In the genomic region with DNA sequence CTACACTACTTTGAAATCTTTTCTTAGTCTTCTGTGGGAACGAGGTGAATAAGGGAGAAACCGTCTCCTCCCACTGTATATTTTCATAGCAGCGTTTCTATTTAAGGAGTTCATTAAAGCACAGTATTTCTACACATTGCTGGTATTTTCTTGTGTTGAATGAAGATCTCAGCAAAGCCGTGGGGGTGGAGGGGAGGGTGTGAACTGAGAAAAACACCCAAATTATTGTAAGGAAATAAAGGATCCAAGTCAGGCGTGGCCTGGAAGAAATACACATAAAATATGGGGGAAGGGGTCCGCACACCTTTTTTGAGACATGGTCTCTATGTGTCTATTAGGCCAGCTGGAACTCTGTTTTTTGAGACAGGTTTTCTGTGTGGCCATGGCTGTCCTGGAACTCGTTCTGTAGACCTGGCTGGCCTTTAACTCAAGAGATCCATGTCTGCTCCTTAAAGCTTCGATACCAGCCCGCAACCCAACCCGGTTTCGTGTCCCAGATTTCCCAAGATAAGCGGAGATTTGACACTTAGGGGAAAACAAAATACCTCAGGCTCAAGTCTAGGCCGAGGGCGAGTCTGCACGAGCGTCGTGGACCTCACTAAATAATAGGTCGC, we compare ENCODE assay signal across 8 mouse cellular contexts. TPM values are rescaled to one million over a fixed set of nuclear protein-coding genes. Genes with fewer than 3 reads are reported as not detected.
DNase-seq lines count a peak whose midpoint lies in the region; ATAC-seq and TF ChIP-seq lines count a peak whose summit lies in the region.

No protein-coding gene starts in this region.

- peak overlapping the region; percentile 84 for H3K9ac ChIP-seq in heart, postnatal 0 days (replicated peaks; ENCODE audit: low read depth, low read length)
- H3K9ac ChIP-seq in hindbrain, embryonic 11.5 days (ENCODE audit: low read depth, low read length) = peak overlapping the region; percentile 94
- H3K9ac ChIP-seq in midbrain, embryonic 12.5 days (replicated peaks) = peak overlapping the region; percentile 93

- no peak for TF ChIP-seq CTCF in heart, postnatal 0 days (IDR thresholded peaks at IDR 0.05; ENCODE audit: low read depth)

- intact Hi-C loops in heart, postnatal 36 days (cut with DNase I) = loop anchor here (2.0 kb wide), 1 partner anchor 47 kb away; the partner anchor contains the start of genes Bola1 and Hist2h2ab

- TF ChIP-seq EP300 in heart, postnatal 0 days (IDR thresholded peaks at IDR 0.05; ENCODE audit: low read depth) = no peak

- ATAC-seq in heart, postnatal 0 days (ENCODE audit: insufficient read depth, low read depth) = peak; percentile 7; the same call in 1 of the 2 replicates
- peak; percentile 5 for ATAC-seq in activated CD4-positive, CD25-positive, alpha-beta regulatory T cell, adult 4 months
- ATAC-seq in hindbrain, embryonic 11.5 days (ENCODE audit: low FRiP score) = peak; percentile 42
- no peak for ATAC-seq in midbrain, embryonic 12.5 days (ENCODE audit: low FRiP score, low read depth)

- H3K4me2 ChIP-seq in heart, postnatal 0 days (ENCODE audit: low read depth, low read length) = peak overlapping the region; percentile 82
- H3K4me2 ChIP-seq in hindbrain, embryonic 11.5 days (replicated peaks; ENCODE audit: low read depth, low read length) = peak overlapping the region; percentile 76
- peak overlapping the region; percentile 97 for H3K4me2 ChIP-seq in midbrain, embryonic 12.5 days (replicated peaks)

- peaks cover 27% of the 10 kb centered on the region for H3K36me3 ChIP-seq in heart, postnatal 0 days (replicated peaks; ENCODE audit: control insufficient read depth, insufficient read depth, low read length)
- peaks cover 9% of the 10 kb centered on the region; the same call in 1 of the 2 replicates for H3K36me3 ChIP-seq in hindbrain, embryonic 11.5 days (ENCODE audit: control insufficient read depth, insufficient read depth, low read length)
- H3K36me3 ChIP-seq in midbrain, embryonic 12.5 days = peaks cover 28% of the 10 kb centered on the region

- peak overlapping the region; percentile 100 for H3K27ac ChIP-seq in heart, postnatal 0 days (ENCODE audit: low read depth)
- H3K27ac ChIP-seq in hindbrain, embryonic 11.5 days (ENCODE audit: low read depth, low read length) = peak overlapping the region; percentile 97
- peak overlapping the region; percentile 98 for H3K27ac ChIP-seq in midbrain, embryonic 12.5 days (replicated peaks)

- H3K27me3 ChIP-seq in heart, postnatal 0 days (ENCODE audit: control insufficient read depth, insufficient read depth, low read length) = no peaks in the 10 kb centered on the region
- no peaks in the 10 kb centered on the region for H3K27me3 ChIP-seq in hindbrain, embryonic 11.5 days (ENCODE audit: control insufficient read depth, insufficient read depth, low read length)
- no peaks in the 10 kb centered on the region for H3K27me3 ChIP-seq in midbrain, embryonic 12.5 days

- DNase-seq in heart, postnatal 0 days (ENCODE audit: low spot score) = no peak
- no peak for DNase-seq in heart, postnatal 36 days
- DNase-seq in hindbrain, embryonic 11.5 days (ENCODE audit: low spot score) = no peak
- DNase-seq in layer of hippocampus, postnatal 14 days (ENCODE audit: low spot score in 2 of 2) = no peak
- no peak for DNase-seq in natural killer cell, adult 2 months (ENCODE audit: low spot score in 2 of 2)
- no peak for DNase-seq in adrenal gland, postnatal 14 days

- H3K4me3 ChIP-seq in heart, postnatal 0 days (ENCODE audit: low read depth, low read length) = peak overlapping the region; percentile 87
- H3K4me3 ChIP-seq in hindbrain, embryonic 11.5 days (ENCODE audit: low read depth, low read length) = peak overlapping the region; percentile 93
- peak overlapping the region; percentile 92 for H3K4me3 ChIP-seq in midbrain, embryonic 12.5 days

- WGBS in heart, postnatal 0 days = 16% methylated on average over 18 of the region's 18 CpGs
- WGBS in hindbrain, embryonic 11.5 days = 25% methylated on average over 18 of the region's 18 CpGs
- 27% methylated on average over 18 of the region's 18 CpGs for WGBS in midbrain, embryonic 12.5 days

- H3K9me3 ChIP-seq in heart, postnatal 0 days (replicated peaks; ENCODE audit: control insufficient read depth, low read length) = no peaks in the 10 kb centered on the region
- H3K9me3 ChIP-seq in hindbrain, embryonic 11.5 days (ENCODE audit: control insufficient read depth, low read length) = no peaks in the 10 kb centered on the region
- H3K9me3 ChIP-seq in midbrain, embryonic 12.5 days = no peaks in the 10 kb centered on the region

- H3K4me1 ChIP-seq in heart, postnatal 0 days (ENCODE audit: control insufficient read depth, insufficient read depth) = peaks cover 22% of the 10 kb centered on the region
- H3K4me1 ChIP-seq in hindbrain, embryonic 11.5 days (replicated peaks; ENCODE audit: control insufficient read depth, insufficient read depth, low read length) = peaks cover 4% of the 10 kb centered on the region; the same call in 1 of the 2 replicates
- peaks cover 31% of the 10 kb centered on the region for H3K4me1 ChIP-seq in midbrain, embryonic 12.5 days

RNA-seq across cellular contexts. Expression of gene Sf3b4, which starts 0.4 kb away (rescaled TPM):
- total RNA-seq in heart, postnatal 0 days (2014; rRNA removed; ENCODE audit: low replicate concordance) = 34.5 and 41.7 TPM in 2 replicates
- polyA plus RNA-seq in heart, postnatal 0 days (2015; fragmentation: Nextera tagmentation; extraction: Ambion mirVana) = 48.3 and 48.6 TPM in 2 replicates
- total RNA-seq in heart, postnatal 36 days (2021) = 10 to 100 TPM; 15.1 to 17.3 TPM
- 10 to 100 TPM; 65.6 to 75.0 TPM for polyA plus RNA-seq in activated CD4-positive, CD25-positive, alpha-beta regulatory T cell, adult 4 months (2017; shearing (Covaris generic))
- polyA plus RNA-seq in hindbrain, embryonic 11.5 days (2014; fragmentation: Nextera tagmentation; extraction: Ambion mirVana) = 187 and 199 TPM in 2 replicates
- 173 and 181 TPM in 2 replicates for polyA plus RNA-seq in midbrain, embryonic 12.5 days (2016; fragmentation: Nextera tagmentation; extraction: Ambion mirVana)
- total RNA-seq in layer of hippocampus, postnatal 14 days (2021) = 10 to 100 TPM; 48.6 to 52.4 TPM
- 52.0 and 57.5 TPM in 2 replicates for total RNA-seq in adrenal gland, postnatal 14 days (2021)

RNA-seq across cellular contexts. Expression of gene Sv2a, which starts 9.3 kb away (rescaled TPM):
- 9.8 and 15.4 TPM in 2 replicates for total RNA-seq in heart, postnatal 0 days (2014; rRNA removed; ENCODE audit: low replicate concordance)
- 10.8 and 11.2 TPM in 2 replicates for polyA plus RNA-seq in heart, postnatal 0 days (2015; fragmentation: Nextera tagmentation; extraction: Ambion mirVana)
- total RNA-seq in heart, postnatal 36 days (2021) = 1 to 10 TPM; 3.4 to 9.9 TPM
- 1 to 10 TPM in 1 of 2 experiments, under 1 TPM in 1; 0.83 to 1.9 TPM for polyA plus RNA-seq in activated CD4-positive, CD25-positive, alpha-beta regulatory T cell, adult 4 months (2017; shearing (Covaris generic))
- polyA plus RNA-seq in hindbrain, embryonic 11.5 days (2014; fragmentation: Nextera tagmentation; extraction: Ambion mirVana) = 10.8 and 13.0 TPM in 2 replicates
- 30.0 and 34.8 TPM in 2 replicates for polyA plus RNA-seq in midbrain, embryonic 12.5 days (2016; fragmentation: Nextera tagmentation; extraction: Ambion mirVana)
- total RNA-seq in layer of hippocampus, postnatal 14 days (2021) = 100 to 1,000 TPM; 360 to 375 TPM
- total RNA-seq in adrenal gland, postnatal 14 days (2021) = 9.0 and 10.4 TPM in 2 replicates

RNA-seq across cellular contexts. Expression of gene Mtmr11, which starts 9.9 kb away (rescaled TPM):
- 4.4 and 18.9 TPM in 2 replicates for total RNA-seq in heart, postnatal 0 days (2014; rRNA removed; ENCODE audit: low replicate concordance)
- 6.8 and 6.9 TPM in 2 replicates for polyA plus RNA-seq in heart, postnatal 0 days (2015; fragmentation: Nextera tagmentation; extraction: Ambion mirVana)
- total RNA-seq in heart, postnatal 36 days (2021) = 1 to 10 TPM; 2.0 to 5.6 TPM
- polyA plus RNA-seq in activated CD4-positive, CD25-positive, alpha-beta regulatory T cell, adult 4 months (2017; shearing (Covaris generic)) = 1 to 10 TPM in 1 of 2 experiments, under 1 TPM in 1; 0.62 to 2.0 TPM
- polyA plus RNA-seq in hindbrain, embryonic 11.5 days (2014; fragmentation: Nextera tagmentation; extraction: Ambion mirVana) = 14.1 and 16.0 TPM in 2 replicates
- 13.9 and 16.0 TPM in 2 replicates for polyA plus RNA-seq in midbrain, embryonic 12.5 days (2016; fragmentation: Nextera tagmentation; extraction: Ambion mirVana)
- 1 to 10 TPM; 5.8 to 7.8 TPM for total RNA-seq in layer of hippocampus, postnatal 14 days (2021)
- 9.3 and 15.6 TPM in 2 replicates for total RNA-seq in adrenal gland, postnatal 14 days (2021)

RNA-seq across cellular contexts. Expression of gene Bola1, which starts 47.8 kb away (rescaled TPM):
- 30.0 and 78.1 TPM in 2 replicates for total RNA-seq in heart, postnatal 0 days (2014; rRNA removed; ENCODE audit: low replicate concordance)
- polyA plus RNA-seq in heart, postnatal 0 days (2015; fragmentation: Nextera tagmentation; extraction: Ambion mirVana) = 52.4 and 55.3 TPM in 2 replicates
- total RNA-seq in heart, postnatal 36 days (2021) = 10 to 100 TPM; 25.1 to 26.9 TPM
- polyA plus RNA-seq in activated CD4-positive, CD25-positive, alpha-beta regulatory T cell, adult 4 months (2017; shearing (Covaris generic)) = 10 to 100 TPM; 31.4 to 31.8 TPM
- polyA plus RNA-seq in hindbrain, embryonic 11.5 days (2014; fragmentation: Nextera tagmentation; extraction: Ambion mirVana) = 73.3 and 77.6 TPM in 2 replicates
- 66.9 and 71.6 TPM in 2 replicates for polyA plus RNA-seq in midbrain, embryonic 12.5 days (2016; fragmentation: Nextera tagmentation; extraction: Ambion mirVana)
- 10 to 100 TPM; 16.1 to 21.2 TPM for total RNA-seq in layer of hippocampus, postnatal 14 days (2021)
- total RNA-seq in adrenal gland, postnatal 14 days (2021) = 33.1 and 33.2 TPM in 2 replicates

RNA-seq across cellular contexts. Expression of gene Hist2h2ab, which starts 48.0 kb away (rescaled TPM):
- total RNA-seq in heart, postnatal 0 days (2014; rRNA removed; ENCODE audit: low replicate concordance) = 41.6 and 50.4 TPM in 2 replicates
- not detected in 2 replicates for polyA plus RNA-seq in heart, postnatal 0 days (2015; fragmentation: Nextera tagmentation; extraction: Ambion mirVana)
- total RNA-seq in heart, postnatal 36 days (2021) = 1 to 10 TPM; 1.9 to 2.3 TPM
- polyA plus RNA-seq in activated CD4-positive, CD25-positive, alpha-beta regulatory T cell, adult 4 months (2017; shearing (Covaris generic)) = 1 to 10 TPM in 1 of 2 experiments, not detected in 1; 1.3 TPM
- 1.4 and 3.0 TPM in 2 replicates for polyA plus RNA-seq in hindbrain, embryonic 11.5 days (2014; fragmentation: Nextera tagmentation; extraction: Ambion mirVana)
- 0.96 and 1.2 TPM in 2 replicates for polyA plus RNA-seq in midbrain, embryonic 12.5 days (2016; fragmentation: Nextera tagmentation; extraction: Ambion mirVana)
- total RNA-seq in layer of hippocampus, postnatal 14 days (2021) = 10 to 100 TPM in 1 of 2 experiments, 1 to 10 TPM in 1; 9.4 to 10.4 TPM
- 14.3 and 17.6 TPM in 2 replicates for total RNA-seq in adrenal gland, postnatal 14 days (2021)

Comparison
In these comparisons a context has a peak if more than half of its experiments do, and no peak if none do; other contexts are left out.
1. RNA of gene Sv2a, which starts 9.3 kb away (total RNA-seq): 360 to 375 TPM in layer of hippocampus, postnatal 14 days; 9.8 to 15.4 TPM in heart, postnatal 0 days, 3.4 to 9.9 TPM in heart, postnatal 36 days and 9.0 to 10.4 TPM in adrenal gland, postnatal 14 days; every median in the first group is over 10 times any median in the second.
2. Peak in every context shown above with its lines, with median percentiles within 50 percentile points of each other: H3K27ac ChIP-seq, H3K4me2 ChIP-seq, H3K4me3 ChIP-seq and H3K9ac ChIP-seq.